ENCODE assay signal across 23 mouse cellular contexts in genomic region chr17:35285431-35285830, GRCm38 (mm10). TPM values are rescaled to one million over a fixed set of nuclear protein-coding genes. Genes with fewer than 3 reads are reported as not detected.
DNase-seq lines count a peak whose midpoint lies in the region; ATAC-seq and TF ChIP-seq lines count a peak whose summit lies in the region.
"Had no signal": no experiment of that assay in that cellular context is flagged by ENCODE, and none has a peak within 500 bp of the region (broad histone marks: within the 10 kb centered on the region; RNA-seq: fewer than 3 reads in every experiment).

No protein-coding gene starts in this region.

- no peak for TF ChIP-seq POLR2A in kidney, adult 2 months (IDR thresholded peaks at IDR 0.05; ENCODE audit: low read depth, low read length)

- no peak for TF ChIP-seq CTCF in kidney, adult 2 months (conservative IDR thresholded peaks at IDR 0.05; ENCODE audit: insufficient read depth, insufficient read length, low read depth, low read length)

- no peaks in the 10 kb centered on the region for H3K4me1 ChIP-seq in kidney, adult 2 months (ENCODE audit: control insufficient read depth, insufficient read depth, low read length)
- H3K4me1 ChIP-seq in kidney, embryonic 15.5 days, result no peaks in the 10 kb centered on the region
- H3K4me1 ChIP-seq: embryonic facial prominence, embryonic 13.5 days; embryonic facial prominence, embryonic 15.5 days; forebrain, embryonic 10.5 days; forebrain, embryonic 12.5 days had no signal

- H3K9ac ChIP-seq in kidney, embryonic 15.5 days, result no peak overlapping the region
- H3K9ac ChIP-seq: embryonic facial prominence, embryonic 13.5 days; embryonic facial prominence, embryonic 15.5 days; forebrain, embryonic 12.5 days had no signal

- H3K4me3 ChIP-seq in kidney, adult 2 months (ENCODE audit: insufficient read depth, low read depth, low read length), result no peak overlapping the region
- H3K4me3 ChIP-seq in kidney, embryonic 15.5 days (replicated peaks), result no peak overlapping the region
- H3K4me3 ChIP-seq: embryonic facial prominence, embryonic 13.5 days; embryonic facial prominence, embryonic 15.5 days; erythroblast, embryonic 14.5 days; forebrain, embryonic 10.5 days; forebrain, embryonic 12.5 days had no signal

- no peak for ATAC-seq in kidney, embryonic 15.5 days (replicated peaks; ENCODE audit: low FRiP score)
- ATAC-seq: forebrain, embryonic 14.5 days had no signal

- no peak overlapping the region for H3K27ac ChIP-seq in kidney, adult 2 months (ENCODE audit: insufficient read depth, low read depth, low read length)
- no peak overlapping the region for H3K27ac ChIP-seq in kidney, embryonic 15.5 days
- H3K27ac ChIP-seq: embryonic facial prominence, embryonic 13.5 days; embryonic facial prominence, embryonic 15.5 days; forebrain, embryonic 10.5 days; forebrain, embryonic 12.5 days had no signal

- DNase-seq in kidney, adult 2 months, result peak; percentile 62
- no peak for DNase-seq in kidney, adult 11 months
- DNase-seq in kidney, adult 9 months, result peak; percentile 70
- no peak for DNase-seq in kidney, postnatal 14 days
- DNase-seq in kidney, postnatal 36 days, result peak; percentile 45
- DNase-seq: adrenal gland, adult 2 months; adrenal gland, postnatal 10 days; adrenal gland, postnatal 25 days; cerebellum, adult 11 months; cerebellum, adult 18-20 months; cerebellum, adult 8-10 months; cerebellum, adult 9-11 months; cerebellum, postnatal 14 days; cerebellum, postnatal 36 days; embryo, embryonic 11 days had no signal

- H3K9me3 ChIP-seq in kidney, embryonic 15.5 days (replicated peaks), result no peaks in the 10 kb centered on the region
- H3K9me3 ChIP-seq: embryonic facial prominence, embryonic 13.5 days; embryonic facial prominence, embryonic 15.5 days; forebrain, embryonic 10.5 days; forebrain, embryonic 12.5 days had no signal

- no peaks in the 10 kb centered on the region for H3K27me3 ChIP-seq in kidney, adult 2 months (replicated peaks; ENCODE audit: control insufficient read depth, insufficient read depth, low read length)
- H3K27me3 ChIP-seq in kidney, embryonic 15.5 days, result no peaks in the 10 kb centered on the region

- no peaks in the 10 kb centered on the region for H3K36me3 ChIP-seq in kidney, adult 2 months (ENCODE audit: control insufficient read depth, insufficient read depth, low read length)
- H3K36me3 ChIP-seq in kidney, embryonic 15.5 days, result no peaks in the 10 kb centered on the region
- H3K36me3 ChIP-seq: embryonic facial prominence, embryonic 13.5 days; embryonic facial prominence, embryonic 15.5 days; forebrain, embryonic 10.5 days; forebrain, embryonic 12.5 days had no signal

- H3K4me2 ChIP-seq in kidney, embryonic 15.5 days, result no peak overlapping the region
- H3K4me2 ChIP-seq: embryonic facial prominence, embryonic 13.5 days; embryonic facial prominence, embryonic 15.5 days; forebrain, embryonic 12.5 days had no signal

RNA-seq across cellular contexts. Expression of gene H2-D1, which starts 22.9 kb away (rescaled TPM):
- 340 and 351 TPM in 2 replicates for polyA plus RNA-seq in kidney, adult 2 months (2012; rRNA removed)
- polyA plus RNA-seq in kidney, embryonic 15.5 days (2015; fragmentation: Nextera tagmentation; extraction: Ambion mirVana), result 64.5 and 66.1 TPM in 2 replicates

RNA-seq across cellular contexts. Expression of gene H2-Q1, which starts 34.8 kb away (rescaled TPM):
- polyA plus RNA-seq in kidney, adult 2 months (2012; rRNA removed), result 0.03 TPM in 1 of 2 replicates, not detected in the other
- 0.13 TPM in 1 of 2 replicates, not detected in the other for polyA plus RNA-seq in kidney, embryonic 15.5 days (2015; fragmentation: Nextera tagmentation; extraction: Ambion mirVana)
- polyA plus RNA-seq: embryonic facial prominence, embryonic 11.5 days; embryonic facial prominence, embryonic 13.5 days; embryonic facial prominence, embryonic 15.5 days; erythroblast, embryonic 14.5 days; forebrain, embryonic 10.5 days; forebrain, embryonic 12.5 days; forebrain, embryonic 14.5 days had no signal

RNA-seq across cellular contexts. Expression of gene Ddx39b, which starts 43.9 kb away (rescaled TPM):
- polyA plus RNA-seq in kidney, adult 2 months (2012; rRNA removed), result 203 and 206 TPM in 2 replicates
- 531 and 538 TPM in 2 replicates for polyA plus RNA-seq in kidney, embryonic 15.5 days (2015; fragmentation: Nextera tagmentation; extraction: Ambion mirVana)

RNA-seq across cellular contexts. Expression of gene Nfkbil1, which starts 49.8 kb away (rescaled TPM):
- 11.5 and 11.7 TPM in 2 replicates for polyA plus RNA-seq in kidney, adult 2 months (2012; rRNA removed)
- polyA plus RNA-seq in kidney, embryonic 15.5 days (2015; fragmentation: Nextera tagmentation; extraction: Ambion mirVana), result 11.3 and 12.4 TPM in 2 replicates

RNA-seq across cellular contexts. Expression of gene Atp6v1g2, which starts 52.0 kb away (rescaled TPM):
- polyA plus RNA-seq in kidney, adult 2 months (2012; rRNA removed), result 6.6 and 6.7 TPM in 2 replicates
- polyA plus RNA-seq in kidney, embryonic 15.5 days (2015; fragmentation: Nextera tagmentation; extraction: Ambion mirVana), result 6.2 and 6.4 TPM in 2 replicates

Comparison
In these comparisons a context has a peak if more than half of its experiments do, and no peak if none do; other contexts are left out.
1. DNase-seq: peak in kidney, adult 2 months (single experiment), kidney, adult 9 months (single experiment) and kidney, postnatal 36 days (2 of 2); none in kidney, adult 11 months (single experiment) and kidney, postnatal 14 days (single experiment).